Mouse (Mus musculus) heart, postnatal 0 days (tissue): Measurements from ENCODE around the gene 4930539E08Rik. TPM values are rescaled to one million over a fixed set of nuclear protein-coding genes. Genes with fewer than 3 reads are reported as not detected.

ENCODE experiments used
- ATAC-seq: fragments of 200-750 bp; cut with Nextera tagmentation; 2 replicates; pipeline ENCODE4 v1.8.0; 2017; ENCODE audit warnings: low read depth, moderate number of reproducible peaks, moderate library complexity; ENCODE audit not compliant: insufficient read depth
- DNase-seq: peaks from one replicate; pipeline ENCODE4 v3.0.0-alpha.2; 2016; ENCODE audit warnings: low spot score
- H3K27ac ChIP-seq: fragments of 300-500 bp; sonication (generic); 2 replicates; pipeline ENCODE4 v1.5.1; 2014; ENCODE audit warnings: low read depth, mild to moderate bottlenecking
- H3K27me3 ChIP-seq: fragments of 300-500 bp; sonication (generic); 2 replicates; pipeline ENCODE4 v1.6.1; 2014; ENCODE audit warnings: low read length, mixed read lengths; ENCODE audit not compliant: control insufficient read depth, insufficient read depth
- H3K36me3 ChIP-seq: fragments of 300-500 bp; sonication (generic); replicated peaks from 2 replicates; pipeline ENCODE4 v1.6.1; 2014; ENCODE audit warnings: low read length, mixed read lengths; ENCODE audit not compliant: control insufficient read depth, insufficient read depth
- H3K4me1 ChIP-seq: fragments of 300-500 bp; sonication (generic); 2 replicates; pipeline ENCODE4 v1.6.1; 2014; ENCODE audit warnings: antibody characterized with exemption; ENCODE audit not compliant: control insufficient read depth, insufficient read depth
- H3K4me2 ChIP-seq: fragments of 300-500 bp; sonication (generic); 2 replicates; pipeline ENCODE4 v1.6.1; 2014; ENCODE audit warnings: low read depth, mild to moderate bottlenecking, low read length, moderate library complexity
- H3K4me3 ChIP-seq: fragments of 300-500 bp; sonication (generic); 2 replicates; pipeline ENCODE4 v1.5.1; 2014; ENCODE audit warnings: low read depth, low read length
- H3K9ac ChIP-seq: fragments of 300-500 bp; sonication (generic); replicated peaks from 2 replicates; pipeline ENCODE4 v1.6.1; 2014; ENCODE audit warnings: low read depth, low read length, mixed read lengths
- H3K9me3 ChIP-seq: fragments of 300-500 bp; sonication (generic); replicated peaks from 2 replicates; pipeline ENCODE4 v1.6.1; 2016; ENCODE audit warnings: low read length; ENCODE audit not compliant: control insufficient read depth
- CTCF ChIP-seq: IDR thresholded peaks from 2 replicates; pipeline ENCODE4 v1.5.1; 2016; ENCODE audit warnings: antibody characterized with exemption, control low read depth, low read depth
- EP300 ChIP-seq: IDR thresholded peaks from 2 replicates; pipeline ENCODE4 v1.6.1; 2016; ENCODE audit warnings: antibody characterized with exemption, low read depth
- WGBS: fragments of 180-500 bp; shearing (Covaris S2); extraction: QIAGEN DNeasy Blood & Tissue Kit; methylation state at CpG from one replicate; pipeline ENCODE4 v1.1.7; 2014; 5-methylcytosine and 5-hydroxymethylcytosine counted together
- polyA plus RNA-seq: library from polyadenylated mRNA; unstranded; fragments of >200 nt; fragmentation: Nextera tagmentation; extraction: Ambion mirVana; gene quantifications from 2 replicates; pipeline ENCODE4 v1.2.1, GENCODE M21; 2015
- total RNA-seq: library from RNA; depleted of rRNA; stranded (reverse); fragments of >200 nt; gene quantifications from 2 replicates; pipeline ENCODE4 v1.2.3, GENCODE M21; 2014; ENCODE audit warnings: low replicate concordance

4930539E08Rik gene
- total and polyA plus RNA-seq, 2 experiments from 2014 or later: 0.03 TPM; not detected in 1

DNA sequence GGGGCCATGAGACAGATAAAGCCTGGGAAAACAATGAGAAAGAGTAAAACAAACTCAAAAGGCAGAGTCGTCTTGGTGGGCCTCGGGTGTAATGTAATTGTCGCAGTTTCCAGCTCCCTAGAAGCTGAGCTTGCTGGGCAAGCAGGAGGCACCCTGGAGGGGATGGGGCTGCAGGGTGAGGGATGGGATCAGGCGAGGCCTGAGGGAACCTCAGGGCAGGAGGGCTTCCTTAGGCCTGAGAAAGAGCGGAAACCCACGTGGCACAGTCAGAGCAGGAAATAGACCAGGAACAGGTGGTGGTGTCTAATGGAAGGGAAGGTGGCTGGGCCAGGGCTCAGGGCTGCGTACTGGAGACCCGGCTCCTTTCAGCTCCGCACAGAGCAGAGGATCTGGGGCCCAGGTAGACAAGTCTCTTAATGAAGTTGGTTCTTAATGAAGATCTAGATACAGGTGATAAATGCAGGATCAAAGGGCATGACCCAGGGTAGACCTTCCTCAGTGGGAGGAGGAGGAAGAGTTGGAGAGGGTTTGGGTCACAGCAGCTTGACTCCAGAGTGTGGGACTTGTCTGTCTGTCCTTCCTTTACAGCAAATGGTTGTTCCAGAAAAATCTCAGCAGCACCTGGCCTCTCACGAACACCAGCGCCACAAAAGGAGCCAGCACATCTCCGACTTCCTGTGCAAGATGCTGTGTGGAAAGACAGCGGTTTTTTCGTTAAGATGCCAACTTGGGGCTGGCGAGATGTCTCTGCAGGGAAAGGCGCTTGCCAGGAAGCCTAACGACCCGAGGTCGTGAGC is 19.2 kb upstream of the 4930539E08Rik start:
- TF ChIP-seq CTCF (no peak), EP300 (no peak)
- no peak overlapping the region for H3K27ac ChIP-seq
- ATAC-seq (no peak), DNase-seq (no peak)
- peaks cover 7% of the 10 kb centered on the region; the same call in 1 of the 2 replicates for H3K4me1 ChIP-seq
- H3K9me3 ChIP-seq: no peaks in the 10 kb centered on the region
- whole genome bisulfite sequencing: 77% methylated on average over 19 of the region's 19 CpGs
- H3K9ac ChIP-seq: no peak overlapping the region
- H3K27me3 ChIP-seq: no peaks in the 10 kb centered on the region
- H3K4me3 ChIP-seq: no peak overlapping the region
- H3K4me2 ChIP-seq: no peak overlapping the region
- H3K36me3 ChIP-seq: no peaks in the 10 kb centered on the region

DNA sequence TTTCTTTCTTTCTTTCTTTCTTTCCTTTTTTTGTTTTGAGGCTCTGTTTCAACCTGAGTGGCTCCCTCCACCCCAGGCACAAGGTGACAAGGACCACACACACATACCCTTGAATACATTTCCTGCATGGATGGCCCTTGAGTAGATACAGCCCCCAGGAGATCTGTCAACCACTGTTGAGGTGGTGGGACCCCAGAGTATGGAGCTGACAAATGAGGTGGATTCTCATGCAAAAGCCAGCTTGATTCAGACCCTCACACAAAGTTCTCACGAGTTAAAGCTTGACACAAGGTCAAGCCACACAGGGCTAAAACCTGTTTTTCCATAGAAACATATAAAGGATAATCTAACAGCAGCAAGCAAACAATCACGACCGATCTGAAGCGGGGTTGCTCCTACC is 17.1 kb upstream of the 4930539E08Rik start:
- Histone ChIP-seq H3K27ac (no peak overlapping the region), H3K4me2 (no peak overlapping the region), H3K27me3 (no peaks in the 10 kb centered on the region), H3K36me3 (no peaks in the 10 kb centered on the region), H3K9me3 (no peaks in the 10 kb centered on the region), H3K4me3 (no peak overlapping the region), H3K9ac (no peak overlapping the region), H3K4me1 (peaks cover 7% of the 10 kb centered on the region; the same call in 1 of the 2 replicates)
- TF ChIP-seq EP300 (no peak), CTCF (no peak)
- 83% methylated on average over 4 of the region's 4 CpGs for WGBS
- DNase-seq (no peak), ATAC-seq (no peak)

DNA sequence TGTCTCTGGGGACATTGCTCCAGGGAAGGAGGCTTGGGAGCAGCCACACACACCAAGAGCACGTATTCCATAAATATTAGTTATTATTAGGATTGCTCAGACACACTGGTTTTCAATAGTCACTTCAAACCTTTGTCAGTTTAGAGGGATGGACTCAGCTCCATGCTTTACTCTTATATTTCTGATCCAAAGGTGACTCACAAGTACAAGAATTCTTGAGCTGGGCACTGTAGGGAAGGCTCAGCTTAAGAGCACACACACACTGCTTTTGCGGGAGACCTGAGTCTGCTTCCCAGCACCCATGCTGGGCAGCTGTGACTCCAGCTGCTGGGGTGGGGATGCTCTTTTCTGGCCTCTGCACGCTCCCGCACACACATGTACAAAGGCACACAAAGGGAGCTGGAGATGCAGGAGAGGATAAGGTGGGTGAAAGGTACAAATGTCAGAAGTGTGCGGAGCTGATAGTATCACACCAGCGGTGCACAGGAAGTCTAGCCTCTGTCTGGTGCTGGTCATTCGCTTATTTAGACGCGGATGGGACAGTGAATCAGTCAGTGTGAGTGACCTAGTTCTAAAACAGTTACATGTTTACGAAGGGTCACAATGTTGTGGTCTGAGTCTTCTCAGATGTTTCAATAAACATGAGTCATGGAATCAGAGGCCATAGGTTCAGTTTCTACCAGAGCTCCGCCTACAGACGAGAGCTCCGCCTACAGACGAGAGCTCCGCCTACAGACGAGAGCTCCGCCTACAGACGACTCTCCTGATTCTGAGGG is 16.5 kb upstream of the 4930539E08Rik start:
- no peak for TF ChIP-seq CTCF
- no peak for TF ChIP-seq EP300
- DNase-seq (no peak), ATAC-seq (no peak)
- H3K9me3 ChIP-seq: no peaks in the 10 kb centered on the region
- H3K4me1 ChIP-seq: peaks cover 7% of the 10 kb centered on the region; the same call in 1 of the 2 replicates
- no peak overlapping the region for H3K4me3 ChIP-seq
- H3K36me3 ChIP-seq: no peaks in the 10 kb centered on the region
- H3K4me2 ChIP-seq: no peak overlapping the region
- no peak overlapping the region for H3K9ac ChIP-seq
- H3K27me3 ChIP-seq: no peaks in the 10 kb centered on the region
- peak overlapping the region; percentile 89 for H3K27ac ChIP-seq
- 88% methylated on average over 18 of the region's 18 CpGs for WGBS

DNA sequence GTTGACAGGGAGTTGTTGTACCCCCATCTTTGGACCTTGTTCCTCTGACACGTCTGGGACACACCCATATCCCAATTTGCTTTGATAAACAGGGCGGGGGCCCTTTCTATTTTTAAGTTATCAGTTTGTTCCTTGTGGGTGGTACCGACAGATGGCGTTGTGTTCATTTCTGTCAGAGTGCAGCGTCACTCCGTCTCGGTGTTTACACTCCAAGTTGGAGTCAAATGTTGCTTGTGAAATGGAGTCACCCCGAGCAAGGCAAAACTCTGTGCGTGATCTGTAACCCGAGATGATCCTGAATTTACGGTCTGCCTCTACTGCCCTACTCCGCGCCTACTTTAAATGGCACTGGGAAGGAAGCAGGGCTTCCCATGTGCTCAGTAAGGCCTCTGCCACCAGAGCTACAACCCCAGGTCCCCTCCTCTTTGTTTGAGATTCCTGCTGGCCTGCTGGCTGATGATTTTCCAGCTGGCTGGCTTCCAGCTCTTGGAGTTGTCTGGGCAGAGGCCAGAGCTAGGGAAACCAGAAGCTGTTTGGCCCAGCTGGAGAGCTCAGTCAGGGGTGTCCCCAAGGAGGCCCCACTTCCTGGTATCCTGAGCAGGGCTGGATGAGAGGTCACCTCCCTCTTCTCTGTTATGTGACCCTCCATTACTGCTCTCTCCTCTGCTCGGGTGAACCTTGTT is 15.4 kb upstream of the 4930539E08Rik start:
- peak overlapping the region; percentile 89 for H3K27ac ChIP-seq
- TF ChIP-seq CTCF (peak; percentile 39), EP300 (peak; percentile 71; the same call in 1 of the 2 replicates)
- H3K9me3 ChIP-seq: no peaks in the 10 kb centered on the region
- peak; percentile 92 for DNase-seq
- peak overlapping the region; percentile 31 for H3K4me2 ChIP-seq
- 4% methylated on average over 14 of the region's 14 CpGs for WGBS
- H3K4me3 ChIP-seq: no peak overlapping the region
- H3K36me3 ChIP-seq: no peaks in the 10 kb centered on the region
- ATAC-seq: peak; percentile 92
- H3K9ac ChIP-seq: no peak overlapping the region
- peaks cover 7% of the 10 kb centered on the region; the same call in 1 of the 2 replicates for H3K4me1 ChIP-seq
- H3K27me3 ChIP-seq: no peaks in the 10 kb centered on the region

DNA sequence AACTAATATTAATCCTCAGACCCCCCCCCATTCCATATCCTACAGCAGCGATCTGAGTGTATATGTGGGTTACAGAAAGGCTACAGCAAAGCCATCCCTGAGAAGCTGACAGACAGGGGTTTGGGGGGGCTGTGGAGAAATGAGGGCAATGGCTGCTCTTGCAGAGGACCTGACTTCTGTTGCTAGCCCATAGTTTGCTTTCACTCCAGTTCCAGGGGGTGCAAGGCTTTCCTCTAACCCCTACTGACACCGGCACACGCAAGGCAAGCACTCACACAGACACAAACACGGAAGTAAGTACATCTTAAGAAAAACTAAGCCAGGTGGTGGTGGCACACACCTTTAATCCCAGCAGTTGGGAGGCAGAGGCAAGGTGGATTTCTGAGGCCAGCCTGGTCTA is 14.2 kb upstream of the 4930539E08Rik start:
- TF ChIP-seq CTCF (no peak), EP300 (no peak)
- DNase-seq (no peak), ATAC-seq (no peak)
- 95% methylated on average over 4 of the region's 4 CpGs for WGBS
- Histone ChIP-seq H3K9me3 (no peaks in the 10 kb centered on the region), H3K36me3 (no peaks in the 10 kb centered on the region), H3K4me2 (no peak overlapping the region), H3K4me1 (peaks cover 7% of the 10 kb centered on the region; the same call in 1 of the 2 replicates), H3K9ac (no peak overlapping the region), H3K27ac (no peak overlapping the region), H3K27me3 (no peaks in the 10 kb centered on the region), H3K4me3 (no peak overlapping the region)
